Mouse (Mus musculus): Measurements from ENCODE around the gene 1500009L16Rik. TPM values are rescaled to one million over a fixed set of nuclear protein-coding genes. Genes with fewer than 3 reads are reported as not detected.

1500009L16Rik gene
- polyA plus RNA-seq, 1 experiment from 2014 or later: 50.8 TPM

Other genes starting within 250 kb of the 1500009L16Rik start
- 15.3 and 15.9 TPM in 2 replicates for gene Aldh1l2, start 188.7 kb upstream of the 1500009L16Rik start, polyA plus RNA-seq (2015; fragmentation: Nextera tagmentation; extraction: Ambion mirVana)
- 33.3 and 37.5 TPM in 2 replicates for gene Washc4, start 179.1 kb upstream of the 1500009L16Rik start, polyA plus RNA-seq (2015; fragmentation: Nextera tagmentation; extraction: Ambion mirVana)
- 44.7 and 49.8 TPM in 2 replicates for gene Appl2, start 74.1 kb upstream of the 1500009L16Rik start, polyA plus RNA-seq (2015; fragmentation: Nextera tagmentation; extraction: Ambion mirVana)

Data from midbrain, embryonic 13.5 days (tissue).